Mouse (Mus musculus): Measurements from ENCODE around the gene Nrd1.
A peak's percentile ranks its signal among the peaks of the same experiment; 100 is the strongest.

Nrd1 gene

GRCm38 (mm10) chr4:108999999-109000950, at the start of gene Nrd1:
Gene Nrd1 (plus strand): TSS chr4:109000655.
- peak; percentile 97 to 98 for DNase-seq (ENCODE audit: low spot score in 2 of 2)

- no peak for DNase-seq (ENCODE audit: low spot score in 2 of 2)
Measured at GRCm38 (mm10) chr4:108951663-108952062, 48.8 kb upstream of the Nrd1 start.

DNA sequence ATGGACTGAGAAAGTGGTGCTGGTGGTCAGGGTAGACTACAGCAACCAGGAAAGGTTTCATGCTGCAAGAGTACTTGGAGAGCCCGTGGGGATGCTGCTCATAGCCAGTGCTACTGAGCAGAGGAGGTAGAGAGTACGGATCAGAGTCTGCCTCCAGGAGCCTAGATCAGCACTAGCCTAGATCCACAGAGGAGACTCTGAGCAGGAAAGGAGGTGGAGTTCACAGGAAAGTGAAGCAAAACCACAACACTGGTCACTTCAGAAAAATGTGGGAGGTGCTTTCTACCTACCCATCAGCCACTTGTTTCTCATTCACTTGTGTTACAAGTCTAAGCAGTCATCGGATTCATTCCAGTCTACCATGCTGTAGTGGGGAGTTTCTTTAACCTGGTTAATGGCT, 40.8 kb upstream of the Nrd1 start:
- DNase-seq (ENCODE audit: low spot score in 2 of 2), result no peak

- no peak for DNase-seq (ENCODE audit: low spot score in 2 of 2)
Measured at GRCm38 (mm10) chr4:108960619-108961460, 39.6 kb upstream of the Nrd1 start.

GRCm38 (mm10) chr4:108963017-108963416, 37.4 kb upstream of the Nrd1 start:
- DNase-seq (ENCODE audit: low spot score in 2 of 2), result no peak

- DNase-seq (ENCODE audit: low spot score in 2 of 2), result no peak
Measured at GRCm38 (mm10) chr4:108969517-108969916, 30.9 kb upstream of the Nrd1 start.

DNA sequence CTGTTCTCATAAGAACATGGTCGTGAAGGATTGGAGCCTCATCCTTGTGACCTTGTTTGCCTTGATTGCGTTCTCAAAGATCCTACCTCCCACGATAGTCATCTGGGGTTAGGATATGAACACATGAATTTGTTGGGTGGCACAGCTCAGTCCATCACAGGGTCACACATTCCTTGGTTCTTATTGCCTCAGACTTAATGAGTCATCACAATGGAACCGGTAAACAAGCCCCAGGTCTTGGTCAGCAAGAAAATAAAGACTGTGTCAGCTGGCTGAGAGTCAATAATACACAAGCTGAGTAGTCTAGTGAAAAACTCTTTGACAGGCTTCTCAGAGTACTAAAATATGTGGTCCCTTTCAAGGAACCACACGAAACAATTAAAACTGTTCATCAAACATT, 29.4 kb upstream of the Nrd1 start:
- no peak for DNase-seq (ENCODE audit: low spot score in 2 of 2)

GRCm38 (mm10) chr4:108976458-108977071, 23.9 kb upstream of the Nrd1 start:
- no peak for DNase-seq (ENCODE audit: low spot score in 2 of 2)

DNA sequence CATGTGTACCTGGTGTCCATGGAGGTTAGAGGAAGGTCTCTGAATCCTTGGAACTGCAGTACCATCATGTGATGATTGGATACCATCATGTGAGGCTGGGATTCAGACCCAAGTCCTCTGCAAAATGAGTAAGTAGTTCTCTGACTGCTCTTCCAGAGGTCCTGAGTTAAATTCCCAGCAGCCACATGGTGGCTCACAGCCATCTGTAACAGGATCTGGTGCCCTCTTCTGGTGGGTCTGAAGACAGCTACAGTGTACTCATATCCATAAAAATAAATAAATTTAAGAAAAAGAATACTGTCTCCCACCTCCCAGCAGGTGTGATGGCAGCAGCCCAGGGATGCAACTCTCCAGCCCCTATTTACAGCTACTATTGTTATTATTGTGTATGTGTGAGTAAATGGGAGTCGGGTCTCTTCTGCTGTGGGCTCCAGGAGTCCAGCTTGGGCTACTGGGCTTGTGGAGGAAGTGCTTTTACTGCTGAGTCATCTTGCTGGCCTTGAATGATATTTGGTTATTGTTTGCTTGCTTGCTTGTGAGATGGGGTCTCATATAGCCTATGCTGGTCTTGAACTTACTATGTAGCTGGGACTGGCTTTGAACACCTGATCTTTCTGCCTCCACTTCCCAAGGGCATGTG, 13.5 kb upstream of the Nrd1 start:
- no peak for DNase-seq (ENCODE audit: low spot score in 2 of 2)

GRCm38 (mm10) chr4:108987473-108987842, 13.0 kb upstream of the Nrd1 start:
- DNase-seq (ENCODE audit: low spot score in 2 of 2), result no peak

- no peak for DNase-seq (ENCODE audit: low spot score in 2 of 2)
Measured at GRCm38 (mm10) chr4:108989430-108989829, 11.0 kb upstream of the Nrd1 start.

DNA sequence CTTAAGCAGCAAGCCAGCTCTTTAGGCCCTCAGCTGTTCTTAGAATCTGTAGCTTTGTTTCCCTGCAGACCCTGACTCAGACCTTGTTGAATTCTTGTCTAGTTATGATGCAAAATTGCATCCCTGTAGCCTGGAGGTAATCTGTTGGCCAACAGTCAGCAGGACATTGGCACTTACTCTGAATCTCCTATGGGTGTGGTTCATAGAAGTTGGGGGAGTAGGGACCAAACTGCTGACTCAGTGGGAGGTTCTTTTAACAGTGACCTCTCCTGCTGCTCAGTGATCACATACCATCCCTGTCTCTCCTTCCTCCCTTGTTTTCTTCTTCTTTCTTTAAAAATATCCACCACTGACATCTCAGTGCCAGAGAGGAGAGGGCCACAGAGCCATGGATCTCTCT, 10.4 kb upstream of the Nrd1 start:
- DNase-seq (ENCODE audit: low spot score in 2 of 2), result no peak

GRCm38 (mm10) chr4:108990571-108990970, 9.9 kb upstream of the Nrd1 start:
- no peak for DNase-seq (ENCODE audit: low spot score in 2 of 2)

GRCm38 (mm10) chr4:108991811-108992210, 8.6 kb upstream of the Nrd1 start:
- DNase-seq (ENCODE audit: low spot score in 2 of 2), result no peak

GRCm38 (mm10) chr4:108992978-108993377, 7.5 kb upstream of the Nrd1 start:
- DNase-seq (ENCODE audit: low spot score in 2 of 2), result no peak

- no peak for DNase-seq (ENCODE audit: low spot score in 2 of 2)
Measured at GRCm38 (mm10) chr4:109000961-109001360, 506 bp downstream of the Nrd1 start.

DNA sequence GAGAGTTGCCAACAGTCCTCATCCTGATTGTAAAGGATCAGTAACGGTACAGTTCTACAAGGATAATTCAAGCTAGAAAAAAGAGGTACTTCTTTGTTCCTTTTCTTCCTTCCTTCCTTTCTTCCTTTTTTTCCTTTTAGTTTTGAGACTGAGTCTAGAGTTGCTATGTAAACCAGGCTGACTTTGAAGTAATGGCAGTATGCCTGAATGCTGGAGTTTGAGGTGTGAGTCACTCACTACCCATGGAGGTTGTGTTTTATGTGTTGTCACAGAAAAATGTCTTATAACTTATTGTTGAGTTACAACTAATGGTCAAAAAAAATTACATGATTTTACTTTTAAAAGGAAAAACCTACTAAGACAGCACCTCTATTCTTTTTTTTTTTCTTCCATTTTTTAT, 7.6 kb downstream of the Nrd1 start:
- DNase-seq (ENCODE audit: low spot score in 2 of 2), result no peak

GRCm38 (mm10) chr4:109014091-109014490, 13.6 kb downstream of the Nrd1 start:
- DNase-seq (ENCODE audit: low spot score in 2 of 2), result no peak

DNA sequence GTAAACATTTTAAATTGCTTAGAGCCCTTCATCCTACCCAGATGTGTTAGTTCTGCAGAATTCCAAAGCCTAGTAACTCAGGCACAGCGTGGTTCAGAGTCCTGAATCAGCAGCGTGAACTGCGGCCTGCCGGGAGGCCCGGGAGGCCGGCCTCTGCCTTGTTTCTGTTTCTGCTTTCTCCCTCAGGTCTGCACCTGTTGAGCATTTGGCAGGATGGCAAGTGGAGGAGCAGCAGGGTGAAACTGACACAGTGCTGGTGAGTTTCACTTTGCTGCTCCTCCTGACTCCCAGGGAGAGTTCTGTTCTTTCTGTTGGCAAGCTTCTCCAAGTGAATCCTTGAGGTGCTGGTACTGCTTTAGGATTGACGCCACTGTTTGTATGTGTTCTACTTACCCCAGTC, 17.0 kb downstream of the Nrd1 start:
- no peak for DNase-seq (ENCODE audit: low spot score in 2 of 2)

GRCm38 (mm10) chr4:109019301-109019700, 18.8 kb downstream of the Nrd1 start:
- DNase-seq (ENCODE audit: low spot score in 2 of 2), result no peak

GRCm38 (mm10) chr4:109021976-109022375, 21.5 kb downstream of the Nrd1 start:
- no peak for DNase-seq (ENCODE audit: low spot score in 2 of 2)

GRCm38 (mm10) chr4:109025061-109025460, 24.6 kb downstream of the Nrd1 start:
- no peak for DNase-seq (ENCODE audit: low spot score in 2 of 2)

Measured in thymus, postnatal 10 days (tissue).